Mouse (Mus musculus): ENCODE measurements at regions not wholly inside any gene's neighbourhood (a gene's known extent, or its start where the extent isn't known, plus 50 kb on each side); places are given as distances from the start of the nearest gene placed in this dataset.

DNA sequence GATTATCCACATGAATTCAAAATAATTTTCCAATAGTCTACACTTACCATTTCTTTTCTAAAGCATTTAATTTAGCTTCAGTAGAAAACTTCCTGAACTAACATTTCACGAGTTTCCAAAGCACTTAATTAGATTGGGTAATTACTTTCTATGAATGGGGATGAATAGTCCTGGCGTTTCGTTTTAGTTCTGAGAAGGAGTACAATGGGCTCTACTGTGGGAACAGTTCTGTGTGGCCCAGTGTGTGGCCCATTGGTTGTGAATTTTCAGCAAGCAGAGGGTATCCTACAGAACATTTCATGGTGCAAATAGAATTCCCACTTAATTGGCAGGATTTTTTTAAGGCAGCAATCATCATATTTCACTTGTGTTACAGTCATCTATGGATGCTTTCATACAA is 95.5 kb downstream of the 1700017N19Rik start:
- no peak for DNase-seq (ENCODE audit: low spot score in 2 of 2)

DNA sequence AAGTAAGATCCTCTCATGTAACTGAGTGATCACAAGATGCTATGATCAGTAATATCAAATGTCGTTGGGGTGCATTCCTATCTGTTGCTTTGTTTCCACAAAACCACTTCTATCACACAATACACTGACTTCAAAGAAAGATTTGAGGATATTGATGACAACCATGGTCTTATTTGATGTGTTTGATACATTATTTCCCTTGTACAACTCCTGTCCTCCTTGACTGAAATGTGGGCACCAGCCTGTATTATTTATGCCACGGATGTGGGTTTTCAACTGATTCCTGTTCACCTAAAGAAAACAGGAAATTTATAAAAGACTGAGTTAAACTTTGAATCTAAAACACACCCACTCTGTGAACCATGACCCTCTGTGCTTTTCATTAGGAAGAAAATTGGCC is 105.7 kb downstream of the 1700017N19Rik start:
- DNase-seq (ENCODE audit: low spot score in 2 of 2), result no peak

DNA sequence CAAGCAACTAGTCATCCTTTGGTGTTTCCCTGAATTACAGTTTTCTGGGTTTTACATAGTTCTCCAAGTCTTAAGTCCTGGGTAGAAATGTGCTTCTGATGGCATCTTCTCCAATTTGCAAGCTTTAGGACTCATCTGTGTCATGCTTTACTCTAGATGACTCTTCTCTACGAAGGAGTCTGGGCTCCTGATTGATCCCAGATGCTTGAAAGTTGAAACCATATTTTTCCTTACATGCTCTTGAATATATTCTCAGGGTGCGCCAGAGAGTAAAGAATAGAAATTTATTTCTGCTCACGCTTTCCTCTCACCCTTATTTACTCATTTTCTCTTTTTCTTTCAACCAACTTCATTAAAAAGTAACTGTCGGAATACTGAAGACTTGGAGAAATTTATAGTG is 108.9 kb downstream of the 1700017N19Rik start:
- no peak for DNase-seq (ENCODE audit: low spot score in 2 of 2)

DNA sequence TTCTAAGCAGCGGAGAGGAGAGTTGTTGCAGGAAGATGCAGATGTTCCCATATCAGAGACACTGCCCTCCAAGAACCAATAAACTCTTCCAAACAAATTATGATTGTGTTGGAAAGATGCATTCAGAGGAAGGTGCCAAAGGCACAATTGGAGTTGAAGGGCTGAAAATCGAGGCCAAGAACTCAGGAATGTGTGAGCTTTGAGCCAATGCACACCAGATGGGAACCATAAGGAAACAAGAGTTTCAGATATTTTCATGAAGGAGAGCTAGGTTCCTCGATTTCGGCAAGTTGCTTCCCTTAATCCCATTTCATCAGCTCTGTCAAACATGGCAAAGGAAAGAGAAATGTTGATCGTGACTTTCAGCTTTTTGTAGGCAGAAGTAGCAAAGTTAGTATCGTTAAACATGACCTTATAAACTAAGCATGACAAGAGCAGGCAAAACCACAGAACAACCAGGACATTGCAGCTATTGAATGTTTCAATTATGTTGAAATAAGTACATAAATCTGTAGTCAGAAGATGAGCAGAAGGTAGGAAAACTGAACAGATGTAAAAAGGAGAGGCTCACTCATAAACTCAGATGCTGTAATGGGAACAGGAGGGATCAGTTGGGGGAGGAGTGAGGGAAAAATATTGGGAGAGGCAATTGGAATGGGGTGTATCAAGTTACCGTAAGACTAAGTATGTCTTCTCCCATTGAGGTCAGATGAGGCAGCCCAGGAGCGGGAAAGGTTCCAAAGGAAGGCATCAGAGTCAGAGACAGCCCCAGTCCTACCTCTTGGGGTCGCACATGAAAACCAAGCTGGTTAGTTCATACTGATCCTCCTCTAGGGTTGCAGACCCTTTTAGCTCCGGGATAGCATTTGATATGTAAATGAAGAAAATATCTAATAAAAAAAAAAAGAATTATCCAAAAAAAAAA is 110.3 kb downstream of the 1700017N19Rik start:
- DNase-seq (ENCODE audit: low spot score in 2 of 2), result no peak

DNA sequence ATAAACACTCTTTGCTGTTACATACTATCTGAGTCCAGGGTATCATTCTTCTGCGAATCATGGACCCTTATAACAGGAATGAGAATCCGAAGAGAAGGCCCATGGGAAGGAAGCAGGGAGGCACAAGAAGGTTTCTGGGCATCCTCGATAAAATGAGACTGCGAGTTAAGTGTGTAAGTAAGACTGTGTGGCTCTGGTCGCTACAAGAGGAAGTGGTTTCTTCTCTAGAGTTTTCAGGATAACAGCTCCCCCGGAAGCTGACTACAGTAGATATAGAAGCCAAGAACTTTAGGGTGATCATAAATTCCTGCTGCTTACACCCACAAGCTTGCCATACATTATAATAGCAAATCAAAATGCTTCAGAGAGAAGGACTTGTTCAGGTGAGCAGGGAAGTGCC is 111.7 kb downstream of the 1700017N19Rik start:
- no peak for DNase-seq (ENCODE audit: low spot score in 2 of 2)

DNA sequence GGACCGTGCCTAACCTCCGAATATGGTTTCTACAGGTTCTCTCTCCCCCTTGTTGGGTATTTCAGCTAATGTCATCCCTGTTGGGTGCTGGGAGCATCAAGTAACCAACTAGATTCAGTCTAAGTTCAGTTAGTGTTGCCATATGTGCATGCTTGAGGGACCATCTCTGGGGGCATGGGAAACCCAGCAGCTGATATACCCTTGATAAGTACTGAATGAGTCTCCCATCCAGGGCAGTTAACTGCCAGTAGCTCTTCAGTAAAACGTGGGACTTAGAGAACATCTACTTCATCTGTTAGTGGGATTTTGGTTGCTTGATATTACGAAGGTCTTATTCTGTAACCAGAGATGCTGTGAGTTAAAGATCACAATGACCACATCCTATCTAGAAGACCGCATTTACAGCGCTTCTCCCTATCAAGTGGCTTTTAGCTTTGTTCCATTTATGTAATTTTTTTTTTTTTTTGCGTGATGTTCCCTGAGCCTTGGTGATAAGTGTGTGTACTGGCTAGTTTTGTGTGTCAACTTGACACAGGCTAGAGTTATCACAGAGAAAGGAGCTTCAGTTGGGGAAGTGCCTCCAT is 125.9 kb downstream of the 1700017N19Rik start:
- DNase-seq (ENCODE audit: low spot score in 2 of 2), result no peak

DNA sequence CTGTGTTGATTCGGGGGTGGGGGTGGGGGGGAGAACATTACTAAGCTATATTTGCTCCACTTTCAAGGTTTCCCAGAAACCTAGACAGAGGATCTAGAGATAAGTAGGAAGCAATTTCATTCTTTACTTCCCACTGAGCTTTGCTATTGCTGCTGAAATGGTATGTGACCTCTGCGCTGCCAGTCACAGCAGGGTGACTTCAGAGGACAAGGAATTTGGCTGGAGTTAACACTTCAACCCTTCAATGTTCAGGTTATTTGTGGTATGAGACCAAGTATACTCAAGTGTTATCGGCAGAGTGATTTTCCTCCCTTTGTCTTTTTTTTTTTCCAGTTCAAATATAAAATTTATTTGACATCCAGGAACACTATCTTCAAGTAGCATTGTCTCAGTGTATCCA is 128.3 kb downstream of the 1700017N19Rik start:
- DNase-seq (ENCODE audit: low spot score in 2 of 2), result no peak

DNA sequence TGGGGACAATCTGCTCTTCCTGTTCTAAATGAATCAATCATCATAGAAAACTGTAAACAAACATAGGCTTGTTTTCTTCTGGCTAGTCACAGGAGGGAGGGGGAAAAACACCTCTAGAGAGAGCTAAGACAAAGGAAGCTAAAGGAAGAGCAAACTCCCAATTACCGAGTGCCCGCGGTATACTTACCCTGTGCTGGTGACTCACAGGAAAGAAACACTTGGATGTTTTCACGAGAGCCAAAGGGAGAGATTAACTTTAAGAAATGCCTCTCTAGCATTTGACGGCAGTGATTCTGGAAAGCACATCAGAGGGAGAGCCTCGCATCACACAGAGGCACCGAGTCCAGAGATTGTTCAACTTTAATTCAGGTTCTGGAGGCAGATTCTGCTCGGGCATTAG is 151.0 kb downstream of the 1700017N19Rik start:
- DNase-seq (ENCODE audit: low spot score in 2 of 2), result no peak

DNA sequence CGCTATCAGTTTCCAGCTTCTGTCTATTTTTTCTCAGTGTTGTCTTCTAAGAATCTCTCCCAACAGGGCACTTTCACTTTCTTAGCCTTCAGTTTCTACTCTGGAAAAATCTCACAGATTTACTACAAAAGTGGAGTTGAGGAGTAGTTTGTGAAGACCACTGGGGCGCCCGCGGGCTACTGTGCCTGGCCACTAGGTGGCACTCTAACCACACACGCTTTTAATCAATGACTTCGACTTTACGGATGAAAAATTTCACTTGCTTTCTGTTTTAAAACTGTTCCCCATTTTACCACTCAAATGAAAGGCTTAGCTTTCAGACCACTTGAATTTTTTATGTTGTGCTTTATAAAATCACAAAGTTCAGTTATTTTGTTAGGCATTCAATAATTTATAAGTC is 151.8 kb downstream of the 1700017N19Rik start:
- peak; percentile 49 to 73 for DNase-seq (ENCODE audit: low spot score in 2 of 2)

DNA sequence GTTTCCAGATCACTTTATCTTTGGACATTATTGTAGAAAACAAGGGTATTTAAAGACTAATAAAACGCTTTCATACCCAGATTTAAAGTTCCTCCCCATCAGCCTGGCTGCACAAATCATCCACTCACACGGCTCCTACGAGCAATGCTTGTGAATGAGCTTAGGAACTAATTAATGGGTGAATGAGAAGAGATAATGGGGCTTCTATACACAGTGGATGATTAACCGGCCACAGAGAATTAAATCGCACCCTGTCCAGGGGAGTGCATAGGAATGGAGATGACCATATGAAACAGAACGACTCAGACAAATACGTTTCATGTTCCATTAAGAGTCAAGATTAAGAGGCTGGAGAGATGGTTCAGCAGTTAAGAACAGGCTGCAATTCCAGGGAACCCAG is 155.9 kb downstream of the 1700017N19Rik start:
- no peak for DNase-seq (ENCODE audit: low spot score in 2 of 2)

DNA sequence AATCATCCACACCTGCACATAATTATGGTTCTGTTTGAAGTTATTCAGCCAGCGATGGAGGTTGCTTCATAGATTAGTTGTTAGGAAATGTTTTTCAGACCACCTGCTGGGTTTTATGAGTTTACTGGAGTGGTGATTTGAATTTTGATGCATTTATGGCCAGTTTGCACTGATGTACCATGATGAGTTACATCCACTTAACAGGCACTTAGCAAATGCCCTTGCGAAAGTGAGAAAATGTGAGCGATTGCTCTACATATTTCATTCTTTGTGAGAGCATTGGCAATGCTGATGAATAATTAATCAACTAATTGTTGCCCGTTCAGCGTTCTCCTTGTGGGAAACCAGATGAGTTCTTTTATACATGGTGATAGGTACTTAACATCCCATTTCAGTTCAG is 164.7 kb downstream of the 1700017N19Rik start:
- DNase-seq (ENCODE audit: low spot score in 2 of 2), result no peak

DNA sequence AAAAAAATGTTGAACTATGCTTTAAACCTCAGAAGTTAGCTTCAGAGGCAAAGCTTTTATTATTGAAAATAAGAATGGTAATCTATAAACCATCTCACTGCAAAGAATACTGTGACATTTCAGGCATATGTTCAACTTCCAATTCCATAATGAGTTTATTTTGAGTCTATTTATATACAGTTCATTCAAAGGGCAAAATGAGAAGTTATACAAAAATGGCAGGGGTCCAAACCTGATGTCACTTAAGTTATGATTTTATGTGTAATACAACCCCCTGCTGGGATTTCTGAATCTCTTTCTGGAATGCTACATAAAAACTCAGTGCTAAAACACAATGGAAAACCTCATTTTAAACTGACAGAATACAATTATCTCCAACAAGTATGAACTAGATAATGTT is 184.0 kb downstream of the 1700017N19Rik start:
- no peak for DNase-seq (ENCODE audit: low spot score in 2 of 2)

DNA sequence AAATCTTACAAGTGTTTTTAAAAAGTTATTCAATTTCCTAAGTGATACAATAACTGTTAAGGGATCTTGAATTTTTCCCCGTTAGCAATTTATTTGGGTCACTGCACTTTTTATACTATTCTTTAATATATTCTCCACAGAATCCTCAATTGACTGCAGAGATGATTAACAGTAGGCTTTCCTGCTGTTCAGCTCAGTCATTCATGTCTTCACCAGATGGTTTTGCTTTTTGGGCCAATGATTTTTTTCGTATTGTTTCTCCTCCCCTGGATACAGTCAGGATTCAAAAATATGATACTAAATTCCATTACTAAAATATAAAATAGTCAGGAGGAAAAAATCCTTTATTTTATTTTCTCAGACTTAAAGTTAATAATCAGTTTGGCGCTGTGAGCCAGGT is 201.9 kb downstream of the 1700017N19Rik start:
- no peak for DNase-seq (ENCODE audit: low spot score in 2 of 2)

DNA sequence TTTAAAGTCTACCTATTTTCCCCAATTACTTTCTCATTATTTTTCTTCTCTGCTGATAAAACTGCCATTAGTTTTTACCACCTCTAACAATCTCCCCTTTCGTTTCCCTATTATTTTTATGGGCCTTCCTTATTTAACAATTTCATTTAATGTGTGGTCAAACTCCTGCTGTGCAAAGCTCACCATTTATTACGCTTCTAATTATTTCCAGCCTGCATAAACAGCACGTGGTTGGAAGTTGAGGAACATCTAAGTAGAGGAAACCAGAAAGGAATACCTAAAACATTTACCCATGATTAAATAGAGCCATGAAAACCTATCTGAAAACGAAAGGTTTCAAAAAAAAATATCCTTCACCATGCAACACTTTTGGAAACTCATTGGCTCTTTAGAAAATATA is 202.3 kb downstream of the 1700017N19Rik start:
- DNase-seq (ENCODE audit: low spot score in 2 of 2), result no peak

DNA sequence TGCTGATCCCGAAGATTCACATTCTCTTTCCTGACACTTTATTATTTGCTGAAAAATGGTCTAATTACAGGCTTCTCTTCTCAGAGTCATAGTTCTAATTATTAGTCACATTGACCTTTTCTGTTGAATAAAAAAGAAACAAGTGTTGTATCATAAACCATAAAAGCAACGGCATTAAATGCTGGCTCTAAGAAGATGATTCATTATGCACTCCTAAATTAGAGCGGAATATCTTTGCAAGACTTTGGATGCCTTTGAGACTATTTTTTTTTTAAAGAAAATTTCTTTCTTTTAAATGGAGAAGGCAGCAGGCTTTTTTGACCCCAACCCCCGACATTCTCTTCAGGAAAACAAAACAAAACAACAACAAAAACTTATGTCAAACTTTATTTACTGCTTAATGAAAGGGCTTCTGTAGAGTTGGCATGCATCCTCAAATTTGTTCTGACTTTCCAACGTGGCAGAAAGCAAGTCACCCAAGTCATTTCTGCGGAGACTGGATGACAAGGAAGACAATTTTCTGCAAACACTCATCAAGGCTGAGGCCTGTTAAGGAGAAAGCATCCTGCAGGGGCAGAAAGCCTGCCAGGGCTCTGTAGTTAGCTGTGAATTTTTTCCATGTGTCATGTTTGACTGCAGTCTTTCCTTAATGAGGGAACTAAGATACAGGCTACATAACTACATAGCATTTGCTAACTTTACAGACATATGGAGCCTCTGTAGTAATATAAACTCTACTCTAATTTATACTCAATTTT is 205.1 kb downstream of the 1700017N19Rik start:
- DNase-seq (ENCODE audit: low spot score in 2 of 2), result no peak

DNA sequence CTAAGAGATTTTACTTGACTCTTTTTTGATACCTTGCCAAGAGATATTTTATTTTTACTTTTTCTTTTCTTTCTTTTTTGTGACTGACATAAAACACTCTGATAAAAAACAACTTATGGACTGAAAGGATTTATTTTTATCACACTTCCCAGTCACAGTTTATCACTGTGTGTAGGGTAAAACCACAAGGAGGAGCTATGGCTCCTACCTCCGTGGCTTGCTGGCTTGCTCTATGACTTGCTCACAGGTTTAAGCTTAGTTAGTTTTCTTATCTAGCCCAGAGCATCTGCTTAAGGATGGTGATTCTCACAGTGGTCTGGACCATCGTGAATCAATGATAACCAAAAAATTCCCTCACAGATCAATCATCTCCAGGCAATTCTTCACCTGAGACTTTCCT is 221.4 kb downstream of the 1700017N19Rik start:
- DNase-seq (ENCODE audit: low spot score in 2 of 2), result no peak

DNA sequence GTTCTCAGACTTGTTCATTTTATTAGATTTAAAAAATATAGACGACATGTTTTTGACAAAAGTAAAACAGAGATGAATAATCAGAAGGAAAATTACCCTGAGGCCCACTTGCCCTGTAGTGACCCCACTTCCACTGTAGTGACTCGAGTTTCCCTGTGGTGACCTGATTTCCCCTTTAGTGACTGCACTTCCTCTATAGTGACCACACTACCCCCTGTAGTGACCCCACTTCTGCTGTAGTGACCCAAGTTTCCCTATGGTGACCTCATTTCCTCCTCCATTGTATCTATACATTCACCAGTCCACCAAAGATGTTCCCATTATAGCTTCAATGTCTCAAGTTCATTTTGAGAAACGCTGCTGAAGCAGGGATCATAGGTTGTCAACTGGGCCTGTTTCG is 244.5 kb downstream of the 1700017N19Rik start:
- DNase-seq (ENCODE audit: low spot score in 2 of 2), result no peak

DNA sequence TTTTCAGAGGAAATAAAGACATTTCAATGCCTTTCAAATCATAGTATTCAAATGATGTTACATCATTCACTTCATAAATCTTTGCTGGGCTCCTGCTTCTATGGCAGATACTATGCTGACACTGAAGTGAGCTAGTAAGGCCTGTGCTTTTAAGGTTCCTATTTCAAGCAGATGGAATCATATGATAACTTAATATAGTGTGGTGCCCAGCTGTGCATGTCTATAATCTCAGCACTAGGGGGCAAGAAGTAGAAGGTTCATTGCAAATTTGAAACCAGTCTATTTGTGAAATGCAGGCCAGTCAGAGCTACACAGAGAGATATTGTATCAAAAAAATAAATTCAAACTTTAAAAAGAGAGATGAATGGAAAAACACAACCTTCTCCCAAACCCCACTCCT is 262.9 kb downstream of the 1700017N19Rik start:
- DNase-seq (ENCODE audit: low spot score in 2 of 2), result no peak

DNA sequence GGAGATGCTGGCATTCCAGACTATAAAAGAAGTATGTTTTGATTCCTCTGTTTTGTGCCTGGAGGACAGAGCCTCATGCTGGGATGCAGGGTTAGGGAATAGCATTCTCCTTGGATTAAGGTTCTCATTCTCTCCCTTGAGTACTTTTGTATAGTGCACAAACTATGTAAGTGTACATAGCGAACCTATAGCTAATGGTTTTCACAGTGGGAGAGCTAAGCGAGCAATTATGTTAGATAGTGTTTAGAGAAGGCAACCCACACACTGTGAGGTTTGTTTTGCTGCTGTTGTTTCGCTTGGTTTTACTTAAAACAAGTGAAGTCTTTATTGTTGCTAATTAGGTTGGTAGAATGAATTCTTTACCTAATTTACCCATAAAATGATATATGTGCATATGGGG is 266.2 kb downstream of the 1700017N19Rik start:
- DNase-seq (ENCODE audit: low spot score in 2 of 2), result no peak

DNA sequence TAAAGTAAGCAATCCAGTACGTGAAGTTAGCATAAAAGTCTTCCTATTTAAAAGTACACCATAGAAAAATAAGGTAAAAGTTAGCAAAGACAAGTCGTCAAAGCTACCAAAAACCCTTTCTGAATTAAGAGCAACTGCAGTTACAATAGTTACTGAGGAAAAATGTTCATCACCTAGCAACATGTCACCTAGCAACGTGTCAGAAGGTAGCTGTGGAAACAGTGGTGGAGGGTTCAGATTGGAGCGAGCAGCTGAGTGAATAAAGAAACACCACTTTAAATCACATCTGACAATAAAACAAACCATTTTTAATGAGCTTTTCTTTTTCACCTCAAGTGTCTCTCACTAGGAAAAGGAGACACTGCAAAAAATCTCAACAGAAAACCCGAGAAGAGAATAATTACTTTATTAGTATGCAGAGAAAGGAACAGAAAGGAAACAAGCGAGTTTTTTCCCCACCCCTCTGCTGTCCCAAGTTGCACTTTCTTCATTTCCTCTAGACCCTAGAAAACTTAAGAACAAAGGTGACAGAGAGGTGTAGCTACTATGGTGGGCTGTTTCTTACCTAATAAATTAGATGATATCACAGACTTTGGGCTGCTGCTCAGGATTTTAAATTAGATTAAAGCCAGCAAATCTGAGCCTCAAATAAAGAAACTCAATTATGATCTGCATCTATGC is 275.4 kb downstream of the 1700017N19Rik start:
- peak; percentile 22 to 26 for DNase-seq (ENCODE audit: low spot score in 2 of 2)

DNA sequence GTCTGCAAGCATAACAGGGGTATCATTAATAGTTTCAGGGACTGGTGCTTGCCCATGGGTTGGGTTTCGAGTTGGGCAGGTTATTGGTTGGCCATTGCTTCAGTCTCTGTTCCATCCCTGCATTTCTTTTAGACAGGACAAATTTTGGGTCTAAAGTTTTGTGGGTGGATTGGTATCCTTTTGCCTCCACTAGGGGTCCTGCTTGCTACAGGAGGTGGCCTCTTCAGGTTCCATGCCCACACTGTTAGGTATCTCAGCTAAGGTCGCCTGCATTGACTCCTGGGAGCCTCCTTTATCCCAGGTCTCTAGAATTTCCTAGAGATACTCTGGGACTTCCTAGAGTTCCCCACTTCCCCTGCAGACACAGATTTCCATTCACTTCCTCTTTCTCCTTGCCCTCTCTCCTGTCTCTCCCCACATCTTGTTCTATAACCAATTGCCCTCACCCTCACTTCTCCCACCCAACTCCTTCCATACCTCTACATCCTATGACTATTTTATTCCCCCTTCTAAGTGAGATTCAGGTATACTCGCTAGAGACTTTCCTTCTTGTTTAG is 278.2 kb downstream of the 1700017N19Rik start:
- DNase-seq (ENCODE audit: low spot score in 2 of 2), result no peak

DNA sequence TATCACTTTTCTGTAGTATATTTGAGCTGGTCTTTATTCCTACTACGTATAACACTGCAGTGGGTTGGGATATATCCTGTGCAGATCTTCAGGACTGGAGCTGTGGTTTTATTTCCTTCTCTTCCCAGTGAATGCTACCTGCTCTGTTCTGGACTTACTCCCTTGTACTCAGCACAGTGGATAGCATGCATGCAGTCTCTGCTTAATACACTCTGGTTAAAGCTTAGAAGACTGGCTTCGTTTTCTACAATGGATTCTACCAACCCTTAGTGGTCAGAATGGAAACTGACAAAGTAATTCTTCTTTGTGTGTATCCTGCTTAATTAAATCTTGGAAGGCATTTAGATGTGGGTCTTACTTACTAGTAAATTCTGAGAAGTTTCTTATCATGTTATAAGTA is 292.3 kb downstream of the 1700017N19Rik start:
- DNase-seq (ENCODE audit: low spot score in 2 of 2), result no peak

All from frontal cortex, postnatal 10 days (tissue).